Mouse (Mus musculus): ENCODE results near the gene Nmbr. TPM values are rescaled to one million over a fixed set of nuclear protein-coding genes. Genes with fewer than 3 reads are reported as not detected.

The Nmbr gene
- total and polyA plus RNA-seq, 3 experiments: 0.25 to 0.36 (median 0.26) TPM

DNA sequence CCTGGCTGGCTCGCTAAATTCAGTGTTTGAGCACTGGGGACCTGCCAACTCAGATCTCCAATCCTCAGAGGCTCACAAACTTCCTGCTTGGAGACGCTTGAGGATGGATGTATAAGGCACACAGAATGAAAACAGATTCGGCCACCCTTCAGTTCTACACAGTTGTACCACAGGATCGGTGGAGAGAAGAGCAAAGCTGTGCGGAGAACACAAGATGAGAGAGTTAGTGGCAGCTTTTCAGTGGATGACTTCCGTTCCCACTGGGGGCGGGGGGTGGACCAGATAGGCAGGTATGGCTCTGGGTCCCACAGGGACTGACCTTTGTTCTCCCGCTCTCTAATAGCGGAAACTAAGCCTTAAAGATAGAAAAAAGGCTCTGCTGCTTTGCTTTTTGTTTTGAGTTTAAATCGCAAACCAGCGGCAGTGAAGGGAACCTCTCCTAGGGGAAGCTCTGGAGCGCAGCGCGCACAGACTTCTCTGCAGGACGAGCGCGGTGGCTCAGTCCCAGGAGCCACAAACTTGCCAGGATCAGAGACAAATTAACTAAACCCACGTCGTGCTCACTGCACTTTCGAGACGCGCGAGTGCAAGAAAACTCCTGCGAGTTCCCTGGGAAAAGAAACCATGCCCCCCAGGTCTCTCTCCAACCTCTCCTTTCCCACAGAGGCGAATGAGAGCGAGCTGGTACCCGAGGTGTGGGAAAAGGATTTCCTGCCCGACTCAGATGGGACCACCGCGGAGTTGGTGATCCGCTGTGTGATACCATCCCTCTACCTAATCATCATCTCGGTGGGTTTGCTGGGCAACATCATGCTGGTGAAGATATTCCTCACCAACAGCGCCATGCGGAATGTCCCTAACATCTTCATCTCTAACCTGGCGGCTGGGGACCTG, 54.5 kb downstream of the Nmbr start:
- Histone ChIP-seq H3K4me2 (ENCODE audit: insufficient read depth, low read depth, poor library complexity, severe bottlenecking) (no peak overlapping the region), H3K79me2 (replicated peaks; ENCODE audit: control insufficient read depth, extremely low read depth, insufficient read depth, poor library complexity, severe bottlenecking) (no peaks in the 10 kb centered on the region), H3K27ac (ENCODE audit: insufficient read depth, low read depth) (no peak overlapping the region), H3K9ac (ENCODE audit: insufficient read depth, low read depth) (no peak overlapping the region), H3K4me3 (replicated peaks in 1 of 3; ENCODE audit: low read depth in 2 of 3, low read length in 2 of 3, poor library complexity in 1 of 3) (no peak overlapping the region), H3K36me3 (replicated peaks in 1 of 2; ENCODE audit: control insufficient read depth in 1 of 2, insufficient read depth in 1 of 2, low read length in 1 of 2) (no peaks in the 10 kb centered on the region), H3K27me3 (replicated peaks) (no peaks in the 10 kb centered on the region), H3K4me1 (ENCODE audit: control insufficient read depth in 1 of 2, insufficient read depth in 2 of 2) (no peaks in the 10 kb centered on the region), H3K9me3 (replicated peaks; ENCODE audit: low read length) (no peaks in the 10 kb centered on the region)
- TF ChIP-seq MXI1 (IDR thresholded peaks at IDR 0.05; ENCODE audit: low read depth, low read length) (no peak), MEF2A (IDR thresholded peaks at IDR 0.05; ENCODE audit: borderline replicate concordance, low read depth, low read length) (no peak), POLR2A (IDR thresholded peaks at IDR 0.05; ENCODE audit: low read depth, low read length) (no peak), ETS1 (conservative IDR thresholded peaks at IDR 0.05; ENCODE audit: low read depth, low read length) (no peak), ZC3H11A (IDR thresholded peaks at IDR 0.05; ENCODE audit: low read depth, low read length) (no peak), BHLHE40 (IDR thresholded peaks at IDR 0.05; ENCODE audit: low read depth, low read length) (no peak), ZMIZ1 (IDR thresholded peaks at IDR 0.05; ENCODE audit: low read depth, low read length) (no peak), ZKSCAN1 (IDR thresholded peaks at IDR 0.05; ENCODE audit: borderline replicate concordance, low read depth, low read length) (no peak), RCOR1 (conservative IDR thresholded peaks at IDR 0.05; ENCODE audit: low read depth, low read length) (no peak), SIN3A (IDR thresholded peaks at IDR 0.05; ENCODE audit: low read length) (no peak), PAX5 (IDR thresholded peaks at IDR 0.05; ENCODE audit: low read length) (no peak)
- dilution Hi-C loops (cut with MboI; ENCODE audit: extremely low pct_ligation_motif_present, extremely low pct_unique_long_range_greater_than_20kb, low sequenced_read_pairs): no loop called here
- in situ Hi-C loops (cut with MboI; ENCODE audit: low pct_ligation_motif_present, low pct_unique_long_range_greater_than_20kb, low sequenced_read_pairs): no loop called here
- no peak for DNase-seq (ENCODE audit: extremely low read depth)

DNA sequence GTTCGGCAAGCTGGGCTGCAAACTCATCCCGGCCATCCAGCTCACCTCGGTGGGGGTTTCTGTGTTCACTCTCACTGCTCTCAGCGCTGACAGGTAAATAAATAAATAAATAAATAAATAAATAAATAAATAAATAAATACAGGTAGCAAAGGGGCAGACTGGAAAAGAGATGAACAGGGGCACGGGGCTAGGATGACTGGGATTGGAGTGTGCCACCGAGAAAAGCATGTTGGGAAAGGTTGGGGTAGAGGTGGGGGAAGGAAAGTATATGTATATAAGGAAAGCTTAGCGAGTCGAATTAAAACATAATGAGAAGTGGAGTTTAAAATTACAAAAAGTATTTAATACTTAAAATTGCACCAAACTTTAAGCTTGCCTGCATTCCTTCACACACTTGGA, 55.2 kb downstream of the Nmbr start:
- Histone ChIP-seq H3K27me3 (replicated peaks) (no peaks in the 10 kb centered on the region), H3K4me1 (ENCODE audit: control insufficient read depth in 1 of 2, insufficient read depth in 2 of 2) (no peaks in the 10 kb centered on the region), H3K4me2 (ENCODE audit: insufficient read depth, low read depth, poor library complexity, severe bottlenecking) (no peak overlapping the region), H3K9ac (ENCODE audit: insufficient read depth, low read depth) (no peak overlapping the region), H3K9me3 (replicated peaks; ENCODE audit: low read length) (no peaks in the 10 kb centered on the region), H3K4me3 (replicated peaks in 1 of 3; ENCODE audit: low read depth in 2 of 3, low read length in 2 of 3, poor library complexity in 1 of 3) (no peak overlapping the region), H3K79me2 (replicated peaks; ENCODE audit: control insufficient read depth, extremely low read depth, insufficient read depth, poor library complexity, severe bottlenecking) (no peaks in the 10 kb centered on the region), H3K36me3 (replicated peaks in 1 of 2; ENCODE audit: control insufficient read depth in 1 of 2, insufficient read depth in 1 of 2, low read length in 1 of 2) (no peaks in the 10 kb centered on the region), H3K27ac (ENCODE audit: insufficient read depth, low read depth) (no peak overlapping the region)
- in situ Hi-C loops (cut with MboI; ENCODE audit: low pct_ligation_motif_present, low pct_unique_long_range_greater_than_20kb, low sequenced_read_pairs) (no loop called here), dilution Hi-C loops (cut with MboI; ENCODE audit: extremely low pct_ligation_motif_present, extremely low pct_unique_long_range_greater_than_20kb, low sequenced_read_pairs) (no loop called here)
- no peak for DNase-seq (ENCODE audit: extremely low read depth)
- TF ChIP-seq TCF12 (IDR thresholded peaks at IDR 0.05; ENCODE audit: low read depth, low read length) (no peak), ELF1 (IDR thresholded peaks at IDR 0.05; ENCODE audit: low read depth, low read length) (no peak), EP300 (IDR thresholded peaks at IDR 0.05; ENCODE audit: low read length) (no peak), BHLHE40 (IDR thresholded peaks at IDR 0.05; ENCODE audit: low read depth, low read length) (no peak), MYC (IDR thresholded peaks at IDR 0.05; ENCODE audit: low read depth, low read length) (no peak), E2F4 (IDR thresholded peaks at IDR 0.05; ENCODE audit: insufficient replicate concordance, low read depth, low read length) (no peak), MAX (IDR thresholded peaks at IDR 0.05; ENCODE audit: low read length) (no peak), JUN (IDR thresholded peaks at IDR 0.05; ENCODE audit: insufficient read depth, low read depth, low read length) (no peak)

Measured in CH12.LX (cell line).